Mouse (Mus musculus) lung, adult 2 months (tissue): ENCODE measurements around the gene Foxp1. TPM values are rescaled to one million over a fixed set of nuclear protein-coding genes. Genes with fewer than 3 reads are reported as not detected.

Source experiments
- DNase-seq: peaks from one replicate; pipeline ENCODE4 v3.0.0; 2022
- H3K4me1 ChIP-seq: fragments of 200-500 bp; 2 replicates; pipeline ENCODE4 v1.6.1; 2011; ENCODE audit warnings: low read length; ENCODE audit not compliant: control insufficient read depth, insufficient read depth
- H3K4me3 ChIP-seq: fragments of 200-500 bp; replicated peaks from 2 replicates; pipeline ENCODE3; 2011; ENCODE audit warnings: low read depth, mild to moderate bottlenecking, control low read depth, low read length; ENCODE audit errors: extremely low read depth
- CTCF ChIP-seq: fragments of 200-500 bp; IDR thresholded peaks from 2 replicates; pipeline ENCODE4 v1.5.1; 2011; ENCODE audit warnings: mild to moderate bottlenecking, low read length, control low read depth; ENCODE audit not compliant: insufficient read depth
- POLR2A ChIP-seq: fragments of 200-500 bp; IDR thresholded peaks from 2 replicates; pipeline ENCODE4 v1.6.1; 2011; ENCODE audit warnings: low read depth, mild to moderate bottlenecking, control low read depth, low read length, borderline replicate concordance; ENCODE audit errors: extremely low read depth
- whole genome bisulfite sequencing: fragments of 180-500 bp; shearing (Covaris S2); methylation state at CpG from one replicate; pipeline ENCODE4 v1.1.7; 2018; 5-methylcytosine and 5-hydroxymethylcytosine counted together
- polyA plus RNA-seq: library from polyadenylated mRNA; depleted of rRNA; stranded (reverse); fragments of >200 nt; gene quantifications from 2 replicates; pipeline ENCODE4 v1.2.3, GENCODE M21; 2012; rRNA removed

The Foxp1 gene
- polyA plus RNA-seq, 1 experiment: 135 TPM

GRCm38 (mm10) chr6:98931881-98932540, 590.5 kb downstream of the Foxp1 start:
- Histone ChIP-seq H3K4me3 (no peak overlapping the region), H3K4me1 (no peaks in the 10 kb centered on the region)
- TF ChIP-seq CTCF: no peak
- TF ChIP-seq POLR2A: no peak
- WGBS: 81% methylated on average over 8 of the region's 8 CpGs
- no peak for DNase-seq

DNA sequence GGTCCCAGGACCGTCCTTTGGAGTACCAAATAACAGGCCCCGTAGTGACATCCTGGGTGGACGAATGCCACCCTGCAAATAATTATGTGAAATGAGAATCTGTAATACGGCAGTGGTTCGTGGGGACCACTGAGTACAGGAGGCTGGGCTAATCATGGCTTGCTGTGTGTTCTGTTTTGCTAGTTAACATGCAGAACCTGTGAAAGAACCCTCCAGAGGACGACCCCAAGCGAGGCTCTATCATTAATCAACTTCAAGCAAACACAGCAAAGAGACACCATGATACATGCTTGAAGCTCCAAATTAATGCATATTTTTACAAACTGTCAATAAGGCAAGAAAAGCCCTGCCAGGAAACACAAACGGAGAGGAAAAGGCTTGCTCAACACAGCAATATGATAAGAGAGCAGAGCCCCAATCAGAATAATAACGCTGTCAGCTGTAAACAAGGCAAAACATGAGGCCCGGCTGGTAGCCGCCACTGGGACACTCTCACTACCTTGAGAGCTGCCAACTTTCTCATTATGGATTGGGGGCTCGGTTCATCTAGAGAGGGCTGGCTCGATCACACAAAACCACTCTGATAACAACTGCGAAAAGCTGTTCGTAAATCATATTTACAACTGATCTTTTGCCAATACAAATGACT, 591.7 kb downstream of the Foxp1 start:
- no peak overlapping the region for H3K4me3 ChIP-seq
- TF ChIP-seq CTCF (no peak), POLR2A (no peak)
- WGBS: 82% methylated on average over 15 of the region's 15 CpGs
- peak; percentile 2 for DNase-seq
- no peaks in the 10 kb centered on the region for H3K4me1 ChIP-seq

DNA sequence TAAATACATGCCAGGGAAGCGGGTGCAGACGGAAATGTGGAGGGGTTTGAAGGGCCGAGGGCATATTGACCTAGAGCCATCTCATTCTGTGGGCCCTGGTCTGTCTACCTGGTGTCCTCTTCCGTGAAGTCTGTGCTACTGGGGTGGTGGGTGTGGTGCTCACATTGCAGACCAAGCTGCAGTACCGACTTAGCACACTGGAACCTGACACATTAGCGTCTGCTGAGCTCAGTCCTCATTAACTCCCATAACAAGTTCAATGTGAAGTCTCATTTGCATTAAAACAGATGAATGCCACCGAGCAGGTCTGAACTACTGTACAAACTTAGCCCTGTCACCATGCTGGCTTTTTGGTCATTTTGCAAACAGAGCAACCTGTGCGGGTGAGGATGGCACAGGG, 594.2 kb downstream of the Foxp1 start:
- TF ChIP-seq POLR2A (no peak), CTCF (no peak)
- peak; percentile 4 for DNase-seq
- H3K4me3 ChIP-seq: no peak overlapping the region
- WGBS: 82% methylated on average over 8 of the region's 8 CpGs
- no peaks in the 10 kb centered on the region for H3K4me1 ChIP-seq

DNA sequence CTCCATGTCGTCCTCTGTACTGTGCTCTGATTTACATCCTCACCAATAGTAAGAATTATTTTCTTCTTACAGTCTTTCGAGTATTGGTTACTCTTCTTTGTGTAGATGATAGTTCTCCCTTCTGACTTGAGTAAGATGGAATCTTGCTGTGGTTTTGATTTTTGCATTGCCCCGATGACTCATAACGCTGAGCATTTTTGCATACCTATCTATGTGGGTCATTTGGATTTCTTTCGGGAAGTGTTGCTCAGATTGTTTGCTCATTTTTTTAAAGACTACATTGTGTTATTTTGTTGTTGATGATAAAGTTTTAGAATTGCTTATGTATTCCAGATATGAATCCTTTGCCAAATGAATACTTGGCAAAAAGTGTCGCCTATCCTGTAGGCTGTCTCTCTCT, 621.3 kb downstream of the Foxp1 start:
- TF ChIP-seq POLR2A (no peak), CTCF (no peak)
- 69% methylated on average over 6 of the region's 6 CpGs for WGBS
- Histone ChIP-seq H3K4me3 (no peak overlapping the region), H3K4me1 (no peaks in the 10 kb centered on the region)
- DNase-seq: no peak

DNA sequence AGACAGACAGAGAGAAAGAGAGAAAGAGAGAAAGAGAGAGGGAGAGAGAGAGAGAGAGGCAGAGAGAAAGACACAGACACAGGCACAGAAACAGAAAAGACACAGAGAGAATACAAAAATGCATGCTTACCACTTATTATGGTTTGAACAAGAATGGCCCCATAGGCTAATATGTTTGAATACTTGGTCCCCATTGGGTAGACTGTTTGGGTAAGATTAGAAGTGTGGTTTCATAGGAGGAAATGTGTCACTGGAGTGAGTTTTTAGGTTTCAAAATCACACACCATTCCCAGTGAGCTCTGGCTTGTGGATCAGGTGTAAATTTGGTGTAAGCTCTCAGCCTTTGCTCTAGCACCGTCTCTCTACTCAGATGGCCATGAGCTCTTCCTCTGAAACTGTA, 644.3 kb downstream of the Foxp1 start:
- H3K4me1 ChIP-seq: no peaks in the 10 kb centered on the region
- H3K4me3 ChIP-seq: no peak overlapping the region
- no peak for TF ChIP-seq CTCF
- no peak for TF ChIP-seq POLR2A
- no peak for DNase-seq
- WGBS: 56% methylated on average over 1 of the region's 1 CpGs

- TF ChIP-seq POLR2A: no peak
- no peak for TF ChIP-seq CTCF
- Histone ChIP-seq H3K4me3 (no peak overlapping the region), H3K4me1 (no peaks in the 10 kb centered on the region)
- 82% methylated on average over 2 of the region's 2 CpGs for WGBS
- DNase-seq: no peak
These were observed 646.1 kb downstream of the Foxp1 start for GRCm38 (mm10) chr6:98876401-98876800.

Other genes starting within 250 kb of the Foxp1 start
- gene Eif4e3, start 144.1 kb upstream of the Foxp1 start, polyA plus RNA-seq: 10.8 and 15.2 TPM in 2 replicates
- 0.71 and 1.4 TPM in 2 replicates for gene Gm20696, start 144.1 kb upstream of the Foxp1 start, polyA plus RNA-seq
- gene Gpr27, start 170.0 kb upstream of the Foxp1 start, polyA plus RNA-seq: 3.0 and 4.2 TPM in 2 replicates
- not detected in 2 replicates for gene Prok2, start 203.7 kb upstream of the Foxp1 start, polyA plus RNA-seq